Mouse (Mus musculus): ENCODE measurements around the gene Itga9.

DNA sequence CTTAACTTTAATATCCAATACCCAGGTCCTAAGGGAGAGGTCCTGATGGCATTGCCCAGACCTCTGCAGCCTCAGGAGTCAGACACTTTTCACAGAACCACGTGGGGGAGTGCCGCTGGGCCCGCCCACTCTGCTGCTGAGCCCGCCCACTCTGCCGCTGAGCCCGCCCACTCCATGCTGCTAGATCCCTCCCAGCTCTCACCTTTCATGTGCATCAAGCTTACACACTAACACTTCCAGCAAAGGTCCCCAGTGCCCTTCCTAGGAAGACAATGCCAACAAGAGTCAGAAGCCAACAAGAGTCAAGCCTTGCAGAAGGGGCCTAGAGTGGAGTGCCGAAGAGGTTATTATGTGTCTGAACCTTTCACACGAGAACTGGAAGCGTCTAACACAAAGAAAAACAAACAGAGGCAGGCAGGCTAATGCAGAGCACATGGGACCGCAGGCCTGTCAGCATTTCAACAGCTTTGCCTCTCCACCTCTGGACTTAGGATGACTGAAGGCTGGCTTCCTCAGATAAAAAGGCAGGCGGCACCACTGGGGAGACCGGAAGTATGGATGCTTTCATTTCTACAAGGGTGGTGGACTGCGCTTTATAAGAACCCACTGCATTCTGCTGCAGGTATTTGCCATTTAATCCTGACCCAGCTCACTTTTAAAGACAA, 13.8 kb upstream of the Itga9 start:
- no peak for TF ChIP-seq CTCF (IDR thresholded peaks at IDR 0.05; ENCODE audit: low read depth)
- TF ChIP-seq EP300 (IDR thresholded peaks at IDR 0.05; ENCODE audit: low read depth): no peak

Measured in liver, embryonic 14.5 days (tissue).